Mouse (Mus musculus) c-Kit-positive CD71-positive TER-119-positive erythroid progenitor cells, embryonic 14.5 days (primary cell): ENCODE results near the gene Ccdc138.
"Not testable (repeated sequence)": the region's sequence is repeated elsewhere in the genome, so short reads cannot be mapped to it uniquely, and the experiment has no call there.

Experiments used
- DNase-seq: peaks from one replicate; pipeline ENCODE4 v3.0.0-alpha.2; 2013; ENCODE audit warnings: low spot score

Ccdc138 gene

DNA sequence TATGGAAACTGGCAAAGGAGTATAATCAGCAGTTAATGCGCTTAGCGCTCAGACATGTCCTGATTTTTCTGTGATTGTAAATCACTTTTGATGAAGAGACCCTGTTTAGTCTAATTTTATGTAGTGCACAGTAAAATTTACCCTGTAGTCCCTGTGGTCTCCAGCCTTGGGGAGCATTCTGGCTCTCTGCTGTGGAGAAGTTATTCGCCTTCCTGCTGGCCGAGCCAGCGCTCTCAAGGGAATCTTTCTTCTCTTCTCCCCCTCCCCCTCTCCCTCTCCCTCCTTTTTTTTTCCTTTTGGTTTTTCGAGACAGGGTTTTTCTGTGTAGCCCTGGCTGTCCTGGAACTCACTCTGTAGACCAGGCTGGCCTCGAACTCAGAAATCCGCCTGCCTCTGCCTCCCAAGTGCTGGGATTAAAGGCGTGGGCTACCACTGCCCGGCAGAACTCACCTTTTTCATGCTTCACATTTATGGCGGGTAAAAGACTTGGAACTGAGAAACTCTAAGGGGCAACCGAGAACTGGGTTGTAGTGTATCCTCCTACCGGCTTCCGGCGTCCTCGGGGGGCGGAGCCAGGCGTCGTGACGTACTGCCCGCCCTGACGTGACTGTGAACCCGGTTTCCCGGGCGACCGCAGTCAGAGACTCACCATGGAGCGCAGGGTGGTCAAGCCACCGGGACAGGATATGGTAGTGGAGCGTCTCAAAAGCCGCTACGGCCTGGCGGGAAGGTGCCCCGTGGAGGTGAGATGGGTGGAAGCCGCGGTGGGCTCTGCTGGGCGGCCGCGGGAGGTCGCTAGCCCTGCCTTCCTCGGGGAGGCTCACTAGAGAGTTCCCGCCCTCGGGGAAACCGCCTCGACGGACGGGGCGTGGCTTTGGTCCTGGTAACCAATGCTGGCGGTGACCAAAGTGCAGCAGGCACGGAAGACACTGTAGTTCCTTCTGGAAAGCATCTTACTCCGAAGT is at the start of gene Ccdc138:
Gene Ccdc138, plus strand, starts transcription at position 629 of the 965 bp plus-strand sequence.
- peak; percentile 87 for DNase-seq

DNA sequence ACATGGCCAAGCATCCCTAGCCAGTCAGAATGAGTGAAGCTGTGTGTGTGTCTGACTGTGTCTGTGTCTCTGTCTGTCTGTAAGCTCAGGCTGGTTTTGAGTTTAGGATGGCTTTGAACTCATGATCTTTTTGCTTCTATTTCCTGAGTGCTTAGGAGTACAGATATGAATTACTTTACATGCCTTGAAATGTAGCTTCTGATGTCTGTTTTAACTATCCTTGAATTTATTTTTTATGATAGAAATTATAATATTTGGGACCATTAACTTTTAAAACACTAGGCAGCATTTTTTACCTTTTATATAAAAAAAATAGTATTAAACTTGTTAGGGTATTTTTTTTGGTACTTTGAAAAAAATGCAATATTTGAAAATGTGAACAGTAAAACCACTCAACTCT is 46.2 kb upstream of the Ccdc138 start:
- no peak for DNase-seq

DNA sequence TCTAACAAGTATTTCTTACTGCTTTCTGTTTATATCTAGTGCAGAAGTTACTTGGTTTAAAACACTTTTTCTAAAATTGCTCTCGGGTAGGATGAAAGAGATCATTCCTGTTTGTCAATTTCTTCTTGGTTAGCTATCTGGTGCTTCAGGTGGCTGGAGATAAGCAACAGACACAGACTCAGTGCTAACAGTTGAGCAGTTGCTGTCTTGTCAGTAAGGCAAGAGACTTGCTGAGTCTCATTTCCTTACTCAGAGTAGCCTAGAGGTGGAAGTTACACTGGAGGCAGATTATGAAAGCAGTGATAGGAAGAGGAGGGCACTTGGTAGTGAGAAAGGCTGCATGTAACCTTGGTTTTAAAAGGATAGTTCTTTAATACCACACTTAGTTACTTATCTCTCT is 45.6 kb upstream of the Ccdc138 start:
- peak; percentile 74 for DNase-seq

DNA sequence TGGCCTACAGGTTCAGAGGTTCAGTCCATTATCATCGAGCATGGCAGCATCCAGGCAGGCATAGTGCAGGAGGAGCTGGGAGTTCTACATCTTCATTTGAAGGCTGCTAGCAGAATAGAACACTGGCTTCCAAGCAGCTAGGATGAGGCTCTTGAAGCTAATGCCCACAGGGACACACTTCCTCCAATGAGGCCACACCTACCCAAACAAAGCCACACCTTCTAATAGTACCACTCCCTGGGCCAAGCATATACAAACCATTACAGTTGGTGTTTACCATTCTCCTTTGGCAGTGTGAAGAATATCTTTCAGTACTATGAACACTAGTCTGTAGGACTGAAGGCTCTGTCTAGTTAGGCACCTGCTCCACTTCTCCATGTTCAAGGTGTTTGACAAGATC is 37.9 kb upstream of the Ccdc138 start:
- no peak for DNase-seq

DNA sequence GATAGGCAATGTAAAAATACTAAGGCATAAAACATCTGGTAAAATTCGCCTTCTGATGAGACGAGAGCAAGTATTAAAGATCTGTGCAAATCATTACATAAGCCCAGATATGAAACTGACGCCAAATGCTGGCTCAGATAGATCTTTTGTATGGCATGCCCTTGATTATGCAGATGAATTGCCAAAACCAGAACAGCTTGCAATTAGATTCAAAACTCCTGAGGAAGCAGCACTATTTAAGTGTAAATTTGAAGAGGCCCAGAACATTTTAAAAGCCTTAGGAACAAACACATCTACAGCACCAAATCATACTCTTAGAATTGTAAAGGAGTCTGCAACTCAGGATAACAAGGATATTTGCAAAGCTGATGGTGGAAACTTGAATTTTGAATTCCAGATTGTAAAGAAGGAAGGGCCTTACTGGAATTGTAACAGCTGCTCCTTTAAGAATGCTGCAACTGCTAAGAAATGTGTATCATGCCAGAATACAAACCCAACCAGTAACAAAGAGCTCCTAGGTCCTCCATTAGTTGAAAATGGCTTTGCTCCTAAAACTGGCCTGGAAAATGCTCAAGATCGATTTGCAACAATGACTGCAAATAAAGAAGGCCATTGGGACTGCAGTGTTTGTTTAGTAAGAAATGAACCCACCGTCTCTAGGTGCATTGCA is 20.5 kb upstream of the Ccdc138 start:
- no peak for DNase-seq

DNA sequence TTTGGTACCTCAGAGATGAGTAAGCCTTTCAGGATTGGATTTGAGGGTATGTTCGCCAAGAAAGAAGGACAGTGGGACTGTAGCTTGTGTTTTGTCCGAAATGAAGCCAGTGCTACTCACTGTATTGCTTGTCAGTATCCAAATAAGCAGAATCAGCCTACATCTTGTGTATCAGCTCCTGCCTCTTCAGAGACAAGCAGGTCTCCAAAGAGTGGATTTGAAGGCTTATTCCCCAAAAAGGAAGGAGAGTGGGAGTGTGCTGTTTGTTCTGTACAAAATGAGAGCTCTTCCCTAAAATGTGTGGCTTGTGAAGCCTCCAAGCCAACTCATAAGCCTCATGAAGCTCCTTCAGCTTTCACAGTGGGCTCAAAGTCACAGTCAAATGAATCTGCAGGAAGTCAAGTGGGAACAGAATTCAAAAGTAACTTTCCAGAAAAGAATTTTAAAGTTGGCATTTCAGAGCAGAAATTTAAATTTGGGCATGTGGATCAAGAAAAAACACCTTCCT is 19.6 kb upstream of the Ccdc138 start:
- DNase-seq: no peak

DNA sequence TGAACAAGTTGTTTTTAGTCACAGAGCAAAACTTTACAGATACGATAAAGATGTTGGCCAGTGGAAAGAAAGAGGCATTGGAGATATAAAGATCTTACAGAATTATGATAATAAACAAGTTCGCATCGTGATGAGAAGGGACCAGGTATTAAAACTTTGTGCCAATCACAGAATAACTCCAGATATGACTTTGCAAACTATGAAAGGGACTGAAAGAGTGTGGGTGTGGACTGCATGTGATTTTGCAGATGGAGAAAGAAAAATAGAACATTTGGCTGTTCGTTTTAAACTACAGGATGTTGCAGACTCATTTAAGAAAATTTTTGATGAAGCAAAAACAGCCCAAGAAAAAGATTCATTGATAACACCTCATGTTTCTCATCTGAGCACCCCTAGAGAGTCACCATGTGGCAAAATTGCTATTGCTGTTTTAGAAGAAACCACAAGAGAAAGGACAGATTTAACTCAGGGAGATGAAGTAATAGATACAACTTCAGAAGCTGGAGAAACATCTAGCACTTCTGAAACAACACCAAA is 17.7 kb upstream of the Ccdc138 start:
- DNase-seq: no peak

DNA sequence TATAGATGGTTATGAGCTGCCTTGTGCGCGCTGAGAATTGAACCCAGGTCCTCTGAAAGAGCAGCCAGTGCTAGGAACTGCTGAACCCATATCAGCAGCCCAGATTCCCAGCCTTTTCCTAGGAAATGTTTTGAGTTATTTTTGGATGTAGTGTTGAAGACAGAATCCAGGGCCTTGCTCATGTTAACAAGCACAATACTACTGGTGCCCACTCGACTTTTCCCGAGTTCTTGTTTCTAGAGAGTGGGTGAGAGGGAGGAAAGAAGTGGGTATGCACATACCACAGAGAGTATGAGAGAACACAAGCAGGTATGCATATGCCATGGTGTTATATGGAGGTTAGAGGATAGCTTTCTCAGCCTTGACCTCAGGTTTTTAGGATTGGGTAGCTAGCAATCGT is 6.7 kb upstream of the Ccdc138 start:
- DNase-seq: no peak

DNA sequence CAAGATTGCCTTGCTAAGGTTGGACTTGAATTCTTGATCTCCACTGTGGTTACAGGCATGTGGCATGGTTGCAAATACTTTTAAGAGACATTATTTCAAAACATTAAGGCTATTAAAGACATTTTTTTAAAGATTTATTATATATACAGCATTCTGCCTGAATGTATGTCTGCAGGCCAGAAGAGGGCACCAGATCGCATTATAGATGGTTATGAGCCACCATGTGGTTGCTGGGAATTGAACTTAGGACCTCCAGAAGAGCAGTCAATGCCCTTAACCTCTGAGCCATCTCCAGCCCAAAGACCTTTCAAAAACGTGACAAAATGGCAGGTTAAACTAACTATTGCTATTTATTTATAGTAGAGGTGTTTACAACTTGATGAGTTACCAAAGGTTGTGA is 2.1 kb upstream of the Ccdc138 start:
- DNase-seq: no peak

DNA sequence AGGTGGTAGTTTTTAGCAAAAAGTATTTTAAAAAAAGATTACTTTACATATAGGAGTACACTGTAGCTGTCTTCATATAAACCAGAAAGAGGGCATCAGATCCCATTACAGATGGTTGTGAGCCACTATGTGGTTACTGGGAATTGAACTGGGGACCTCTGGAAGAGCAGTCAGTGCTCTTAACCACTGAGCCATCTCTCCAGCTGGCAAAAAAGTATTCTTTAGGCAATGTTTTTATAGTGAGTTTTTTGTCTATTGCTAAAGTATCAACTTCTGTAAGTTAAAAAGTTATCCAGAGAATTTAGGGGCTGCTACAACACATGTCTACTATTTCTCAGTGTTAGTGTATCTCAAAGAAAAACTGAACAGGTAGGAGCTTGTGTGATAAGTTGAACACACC is 1.0 kb upstream of the Ccdc138 start:
- no peak for DNase-seq

DNA sequence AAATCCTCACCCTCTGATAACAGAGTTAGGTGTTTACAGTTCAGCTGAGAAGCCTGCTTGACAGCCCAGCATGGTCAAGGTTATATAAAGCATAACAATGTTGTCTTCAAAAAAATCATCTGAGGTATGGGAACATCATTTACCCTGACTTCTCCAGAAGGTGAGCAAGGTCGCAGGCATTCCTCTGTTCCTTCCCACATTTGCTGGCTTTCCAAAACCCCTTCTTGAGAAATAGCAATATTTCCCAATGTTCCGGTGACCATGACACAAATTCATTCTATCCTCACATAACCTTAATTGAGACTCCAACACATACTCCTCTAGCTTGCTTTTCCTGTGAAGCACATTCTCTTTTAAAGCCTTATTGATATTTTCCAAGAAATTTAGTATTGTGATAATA is 768 bp downstream of the Ccdc138 start:
- no peak for DNase-seq

DNA sequence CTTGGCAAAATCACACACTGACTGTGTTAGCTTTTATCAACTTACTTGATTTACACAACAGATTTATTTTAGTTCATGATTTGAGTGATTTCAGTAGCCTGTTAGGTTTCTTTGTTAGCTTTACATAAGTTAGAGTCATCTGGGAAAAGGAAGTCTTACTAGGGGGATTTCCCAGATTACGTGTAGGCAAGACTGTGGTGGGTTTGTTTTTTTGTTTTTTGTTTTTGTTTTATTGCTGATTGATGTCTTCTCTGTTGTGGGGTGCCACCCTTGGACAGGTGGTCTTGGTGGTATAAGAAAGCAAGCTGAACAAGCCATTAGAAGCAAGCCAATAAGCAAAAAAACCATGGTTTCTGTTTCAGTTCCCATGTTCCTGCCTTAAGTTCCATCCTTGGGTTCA is 31.6 kb downstream of the Ccdc138 start:
- DNase-seq: no peak

DNA sequence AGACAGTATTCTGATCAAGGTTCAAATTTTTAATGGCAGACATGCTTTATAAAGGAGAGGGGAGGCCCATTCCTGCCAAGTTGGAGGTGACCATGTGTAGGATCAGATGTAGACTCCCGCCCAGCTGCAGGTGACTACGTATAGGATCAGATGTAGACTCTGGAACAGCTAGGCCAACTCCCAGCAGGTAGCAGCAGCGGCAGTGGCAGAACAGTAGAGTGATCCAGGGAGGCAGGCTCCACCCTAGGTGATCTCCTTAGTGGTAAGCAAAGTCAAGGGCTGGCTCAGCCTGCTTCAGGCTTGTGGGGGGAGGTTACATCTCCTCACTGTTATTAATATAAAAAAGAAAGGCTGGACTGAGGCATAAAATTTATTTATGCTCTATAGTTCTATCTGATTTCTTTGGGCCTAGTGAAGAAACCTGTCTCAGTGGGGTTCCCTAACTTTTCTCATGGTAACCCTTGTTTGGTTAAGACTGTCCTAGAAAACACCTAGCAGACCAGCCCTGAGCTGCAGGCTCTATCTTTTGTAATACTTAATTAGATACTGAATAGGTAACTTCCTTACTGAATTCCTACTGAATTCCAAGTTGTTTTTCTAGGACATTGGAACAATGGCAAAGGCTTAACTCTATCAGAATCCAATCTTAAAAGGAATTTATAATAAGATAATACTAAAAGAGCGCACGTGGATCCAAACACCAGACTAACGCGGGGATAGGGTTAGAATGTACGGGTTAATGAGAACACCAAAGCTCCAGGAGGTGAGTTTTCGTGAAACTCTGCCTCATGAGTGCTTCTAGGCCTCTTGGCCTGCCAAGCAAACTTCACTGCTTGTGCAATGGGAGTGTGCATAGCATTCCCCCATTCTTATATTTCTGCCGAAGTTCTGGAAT is 33.4 kb downstream of the Ccdc138 start:
- no peak for DNase-seq

DNA sequence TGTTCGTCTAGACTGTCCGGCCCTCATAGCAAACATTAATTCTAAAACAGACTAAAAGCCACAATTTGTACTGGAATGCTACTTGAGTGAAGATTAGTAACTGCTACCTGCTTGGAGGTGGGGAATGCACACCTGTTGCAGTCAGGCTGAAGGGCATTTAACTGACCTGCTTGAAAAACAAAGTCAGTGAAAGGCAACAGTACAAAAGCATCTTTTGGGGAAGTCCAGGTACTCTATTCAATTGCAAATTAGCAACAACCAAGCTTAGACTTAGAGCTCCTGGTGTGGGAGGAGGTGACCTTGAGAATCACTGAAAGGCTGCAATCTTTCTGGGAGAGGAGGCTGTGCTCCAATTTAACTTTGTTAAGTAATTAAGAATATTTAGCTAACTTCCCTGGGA is 34.4 kb downstream of the Ccdc138 start:
- DNase-seq: no peak

DNA sequence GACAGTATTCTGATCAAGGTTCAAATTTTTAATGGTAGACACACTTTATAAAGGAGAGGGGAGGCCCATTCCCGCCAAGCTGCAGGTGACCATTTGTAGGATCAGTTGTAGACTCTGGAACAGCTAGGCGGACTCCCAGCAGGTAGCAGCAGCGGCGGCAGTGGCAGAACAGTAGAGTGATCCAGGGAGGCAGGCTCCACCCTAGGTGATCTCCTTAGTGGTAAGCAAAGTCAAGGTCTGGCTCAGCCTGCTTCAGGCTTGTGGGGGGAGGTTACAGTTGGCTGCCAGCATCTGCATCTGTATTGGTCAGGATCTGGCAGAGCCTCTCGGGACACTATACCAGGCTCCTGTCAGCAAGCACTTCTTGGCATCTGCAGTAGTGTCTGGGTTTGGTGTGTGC is 38.5 kb downstream of the Ccdc138 start:
- not testable (repeated sequence) for DNase-seq

DNA sequence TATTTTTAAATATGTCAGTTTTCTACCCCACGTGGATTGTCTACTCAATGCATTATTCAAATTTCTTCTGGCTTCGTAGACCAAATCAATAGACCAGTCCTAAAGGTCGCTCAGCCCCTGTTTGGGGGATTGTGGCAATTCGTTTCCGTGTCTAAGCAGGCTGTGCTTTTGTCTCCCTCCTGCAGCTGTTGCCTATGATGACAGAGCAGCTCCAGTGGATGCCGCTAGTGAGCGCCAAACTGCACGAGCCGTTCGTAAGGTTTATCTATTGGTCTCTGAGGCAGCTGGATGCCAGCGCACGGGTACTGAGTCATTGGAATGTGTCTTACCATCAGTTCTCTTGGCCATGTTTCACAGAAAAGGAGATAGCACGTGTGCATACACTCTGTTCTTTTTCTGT is 42.9 kb downstream of the Ccdc138 start:
- no peak for DNase-seq

DNA sequence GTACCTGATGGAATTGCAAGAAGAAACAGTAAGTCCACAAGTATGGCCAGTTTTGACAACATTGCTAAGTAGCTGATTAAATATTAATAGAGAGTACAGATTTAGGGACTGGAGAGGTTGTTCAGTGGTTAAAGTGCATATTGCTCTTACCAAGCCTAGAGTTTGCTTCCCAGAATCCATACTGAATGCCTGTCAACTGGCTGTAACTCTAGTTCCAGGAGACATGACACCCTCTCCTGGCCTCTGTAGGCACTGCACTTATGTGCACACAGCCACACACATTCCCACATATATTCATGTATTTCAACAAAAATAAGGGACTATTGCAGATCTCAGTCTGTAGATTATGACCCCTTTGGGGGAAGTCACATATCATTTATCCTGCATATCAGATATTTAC is 51.0 kb downstream of the Ccdc138 start:
- DNase-seq: no peak

DNA sequence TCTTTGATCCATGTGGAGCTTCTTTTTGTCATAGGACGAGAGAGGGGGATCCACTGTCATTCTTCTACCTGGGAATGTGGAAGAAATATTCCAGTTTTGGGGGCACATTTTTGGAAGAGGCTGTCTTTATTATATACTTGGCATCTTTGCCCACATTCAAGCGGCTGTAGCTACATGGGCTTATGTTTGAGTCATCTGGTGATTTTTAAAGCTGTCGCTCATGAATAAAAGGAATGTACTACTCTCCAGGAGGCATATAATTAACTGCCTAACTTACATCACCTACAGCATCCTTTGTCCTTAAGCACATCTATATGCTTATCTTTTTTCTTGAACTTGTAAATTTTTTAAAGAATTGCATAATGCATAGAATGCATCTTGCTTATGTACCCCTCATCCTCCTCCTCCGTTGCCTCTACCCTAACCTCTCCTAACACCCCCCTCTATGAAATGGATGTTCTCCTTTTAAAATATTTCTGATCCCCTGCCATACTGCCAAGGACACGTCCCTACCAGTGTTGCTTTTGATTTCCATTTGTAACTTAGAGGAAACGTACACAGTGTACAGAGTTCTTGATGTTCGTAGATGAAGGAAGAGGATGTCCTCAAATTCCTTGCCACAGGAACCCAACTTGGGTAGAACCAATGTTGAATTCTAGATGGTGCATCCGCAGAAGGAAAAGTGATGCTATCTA is 57.1 kb downstream of the Ccdc138 start:
- DNase-seq: no peak

DNA sequence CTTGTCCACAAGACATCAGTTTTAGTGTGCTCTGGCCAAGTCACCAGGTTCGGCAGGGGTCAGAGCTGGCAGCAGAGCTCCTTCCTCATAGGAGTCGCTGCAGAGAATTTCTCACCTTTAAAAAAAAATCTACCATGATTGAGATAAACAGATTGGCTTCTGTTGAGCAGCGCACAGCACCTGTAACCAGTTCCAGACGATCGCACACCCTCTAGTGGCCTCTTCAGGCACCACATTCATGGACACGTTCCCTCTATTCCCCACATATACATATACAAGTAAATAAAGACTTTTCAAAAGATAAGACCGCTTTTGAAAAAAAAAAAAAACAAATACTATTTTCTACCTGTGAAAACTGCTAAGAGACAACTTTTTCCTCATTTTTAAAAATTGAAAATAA is 61.4 kb downstream of the Ccdc138 start:
- DNase-seq: peak; percentile 13

DNA sequence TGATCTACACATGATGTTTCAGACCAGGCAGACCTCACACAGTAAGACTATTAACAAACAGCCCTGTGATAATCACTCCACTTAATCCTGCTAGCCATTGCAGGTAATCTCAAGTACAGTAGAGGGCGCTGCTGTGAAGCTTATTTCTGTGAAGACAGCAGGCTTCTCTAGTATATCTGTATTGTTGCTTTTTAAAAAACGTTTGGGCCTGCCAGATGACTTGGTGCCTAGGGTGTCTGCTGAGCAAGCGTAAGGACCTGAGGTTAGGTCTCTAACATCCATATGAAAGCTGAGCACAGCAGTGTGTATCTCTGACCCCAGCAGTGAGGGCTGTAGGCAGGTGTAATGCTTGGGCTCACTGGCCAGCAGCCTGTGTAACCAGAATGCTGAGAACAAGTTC is 62.2 kb downstream of the Ccdc138 start:
- DNase-seq: peak; percentile 29

DNA sequence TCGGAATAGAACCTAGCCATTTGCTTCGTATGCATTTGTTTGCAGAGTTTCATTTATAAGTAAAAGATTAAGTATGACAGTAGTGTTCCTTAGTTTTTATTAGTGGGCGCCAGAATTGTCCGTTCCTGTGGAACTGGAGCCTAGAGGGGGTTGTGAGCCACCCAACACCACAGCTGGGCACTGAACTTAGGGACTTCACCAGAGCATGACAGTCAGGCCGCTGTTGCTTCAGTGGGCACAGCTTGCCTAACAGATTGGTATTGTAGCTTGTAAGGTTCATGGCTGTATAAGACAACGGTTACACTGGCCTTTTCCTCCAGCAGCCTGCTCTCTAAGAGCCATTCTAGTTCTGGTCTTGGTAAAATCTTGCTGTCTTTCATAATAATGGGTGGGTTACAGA is 62.8 kb downstream of the Ccdc138 start:
- DNase-seq: no peak
